Mouse (Mus musculus) small intestine, adult 2 months (tissue): ENCODE measurements around the gene Gm4756. TPM values are rescaled to one million over a fixed set of nuclear protein-coding genes. Genes with fewer than 3 reads are reported as not detected.

ENCODE experiments used
- H3K27ac ChIP-seq: fragments of 200-500 bp; 2 replicates; pipeline ENCODE4 v1.5.1; 2012; ENCODE audit warnings: low read depth, low read length, control low read depth, inconsistent platforms; ENCODE audit not compliant: insufficient read depth
- H3K27me3 ChIP-seq: fragments of 200-500 bp; 2 replicates; pipeline ENCODE4 v1.6.1; 2012; ENCODE audit warnings: mild to moderate bottlenecking, moderate library complexity, low read length, inconsistent platforms; ENCODE audit not compliant: control insufficient read depth, insufficient read depth
- H3K36me3 ChIP-seq: fragments of 200-500 bp; 2 replicates; pipeline ENCODE4 v1.6.1; 2012; ENCODE audit warnings: mild to moderate bottlenecking, low read length, control low read depth, inconsistent platforms; ENCODE audit not compliant: control insufficient read depth, insufficient read depth
- H3K4me1 ChIP-seq: fragments of 200-500 bp; 2 replicates; pipeline ENCODE4 v1.6.1; 2012; ENCODE audit warnings: low read length, inconsistent platforms, mixed read lengths; ENCODE audit not compliant: control insufficient read depth, insufficient read depth, insufficient read length
- H3K4me3 ChIP-seq: fragments of 200-500 bp; 2 replicates; pipeline ENCODE4 v1.5.1; 2012; ENCODE audit warnings: low read depth, mild to moderate bottlenecking, control low read depth, inconsistent platforms, low read length, moderate library complexity
- CTCF ChIP-seq: fragments of 200-500 bp; IDR thresholded peaks from 2 replicates; pipeline ENCODE4 v1.5.1; 2012; ENCODE audit warnings: low read depth, mild to moderate bottlenecking, control low read depth, inconsistent platforms, low read length, moderate library complexity, mixed read lengths; ENCODE audit not compliant: insufficient replicate concordance, insufficient read length; ENCODE audit errors: extremely low read depth
- POLR2A ChIP-seq: fragments of 200-500 bp; IDR thresholded peaks from 2 replicates; pipeline ENCODE4 v1.6.1; 2012; ENCODE audit warnings: low read depth, mild to moderate bottlenecking, control low read depth, inconsistent platforms, low read length, moderate library complexity
- WGBS: fragments of 180-500 bp; shearing (Covaris S2); methylation state at CpG from one replicate; pipeline ENCODE4 v1.1.7; 2018; 5-methylcytosine and 5-hydroxymethylcytosine counted together
- polyA plus RNA-seq: library from polyadenylated mRNA; depleted of rRNA; stranded (reverse); fragments of >200 nt; gene quantifications from 2 replicates; pipeline ENCODE4 v1.2.3, GENCODE M21; 2012

Gm4756 gene
- polyA plus RNA-seq, 1 experiment: not detected

- Histone ChIP-seq H3K4me1 (peaks cover 6% of the 10 kb centered on the region), H3K27ac (no peak overlapping the region), H3K36me3 (no peaks in the 10 kb centered on the region), H3K27me3 (no peaks in the 10 kb centered on the region), H3K4me3 (no peak overlapping the region)
- 22% methylated on average over 10 of the region's 10 CpGs for WGBS
- TF ChIP-seq CTCF: no peak
- no peak for TF ChIP-seq POLR2A
Observed at GRCm38 (mm10) chr12:72667868-72668469, 18.5 kb upstream of the Gm4756 start.

GRCm38 (mm10) chr12:72666015-72666414 is 16.6 kb upstream of the Gm4756 start:
- Histone ChIP-seq H3K4me3 (no peak overlapping the region), H3K36me3 (no peaks in the 10 kb centered on the region), H3K27me3 (no peaks in the 10 kb centered on the region), H3K4me1 (peaks cover 6% of the 10 kb centered on the region), H3K27ac (no peak overlapping the region)
- TF ChIP-seq CTCF (no peak), POLR2A (no peak)
- WGBS: 88% methylated on average over 5 of the region's 5 CpGs

GRCm38 (mm10) chr12:72664735-72665337 is 15.4 kb upstream of the Gm4756 start, which contains the start of gene Dhrs7:
Gene Dhrs7, minus strand, starts transcription at chr12:72664909.
- TF ChIP-seq POLR2A (peak; percentile 68), CTCF (no peak; the same call in 1 of the 2 replicates)
- H3K4me1 ChIP-seq: peaks cover 6% of the 10 kb centered on the region
- H3K36me3 ChIP-seq: no peaks in the 10 kb centered on the region
- H3K4me3 ChIP-seq: peak within 1 kb of the TSS; percentile 63
- H3K27me3 ChIP-seq: no peaks in the 10 kb centered on the region
- WGBS: under 1% methylated on average over 33 of the region's 33 CpGs
- peak within 1 kb of the TSS; percentile 84 for H3K27ac ChIP-seq

- Histone ChIP-seq H3K4me3 (peak overlapping the region; percentile 63), H3K27me3 (no peaks in the 10 kb centered on the region), H3K4me1 (peaks cover 6% of the 10 kb centered on the region), H3K36me3 (no peaks in the 10 kb centered on the region), H3K27ac (peak overlapping the region; percentile 84)
- TF ChIP-seq POLR2A (no peak), CTCF (no peak)
- 2% methylated on average over 28 of the region's 28 CpGs for WGBS
Observed at GRCm38 (mm10) chr12:72664020-72664734, 14.7 kb upstream of the Gm4756 start.

- Histone ChIP-seq H3K27me3 (no peaks in the 10 kb centered on the region), H3K4me3 (no peak overlapping the region), H3K4me1 (no peaks in the 10 kb centered on the region), H3K27ac (no peak overlapping the region), H3K36me3 (peaks cover 6% of the 10 kb centered on the region)
- 88% methylated on average over 16 of the region's 16 CpGs for WGBS
- TF ChIP-seq CTCF: no peak
- no peak for TF ChIP-seq POLR2A
Observed at GRCm38 (mm10) chr12:72655775-72656174, 6.3 kb upstream of the Gm4756 start.

- no peaks in the 10 kb centered on the region for H3K27me3 ChIP-seq
Observed at GRCm38 (mm10) chr12:72654698-72655097, 5.2 kb upstream of the Gm4756 start.

GRCm38 (mm10) chr12:72648921-72649320 is 540 bp downstream of the Gm4756 start:
- Histone ChIP-seq H3K36me3 (peaks cover 13% of the 10 kb centered on the region), H3K4me3 (no peak overlapping the region), H3K27ac (no peak overlapping the region), H3K4me1 (no peaks in the 10 kb centered on the region), H3K27me3 (no peaks in the 10 kb centered on the region)
- WGBS: 92% methylated on average over 14 of the region's 14 CpGs
- TF ChIP-seq POLR2A (no peak), CTCF (no peak)

More at GRCm38 (mm10) chr12:72654698-72655097, 5.2 kb upstream of the Gm4756 start:
- H3K4me1 ChIP-seq: no peaks in the 10 kb centered on the region
- TF ChIP-seq CTCF (peak; percentile 33; the same call in 1 of the 2 replicates), POLR2A (no peak)
- WGBS: 29% methylated on average over 4 of the region's 4 CpGs
- H3K4me3 ChIP-seq: no peak overlapping the region
- peaks cover 6% of the 10 kb centered on the region for H3K36me3 ChIP-seq
- H3K27ac ChIP-seq: no peak overlapping the region
